Mouse (Mus musculus): ENCODE measurements around the gene Eif4e1b.

The Eif4e1b gene

DNA sequence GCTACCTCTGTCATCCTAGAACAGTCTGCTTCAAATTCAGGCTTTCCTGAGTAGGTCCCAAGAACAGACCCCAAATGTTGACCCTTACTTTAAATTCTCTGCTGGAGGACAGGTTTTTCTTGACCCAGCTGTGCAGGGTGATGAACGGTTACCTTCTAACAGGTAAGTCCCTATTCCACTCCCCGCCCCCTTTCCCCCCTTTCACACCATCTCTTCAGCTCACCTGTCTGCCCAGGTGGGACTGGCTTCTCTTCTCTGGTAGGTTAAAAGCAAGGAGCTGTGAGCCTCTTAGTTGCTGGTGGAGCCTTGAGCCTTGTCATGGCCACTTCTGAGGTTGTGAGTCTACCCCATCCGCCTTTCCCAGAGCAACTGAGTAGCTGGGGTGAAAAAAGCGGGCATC is at the start of gene Eif4e1b:
TSS of gene Eif4e1b (plus strand) at position 301 of the 400 bp plus-strand sequence.
- no peak for DNase-seq

DNA sequence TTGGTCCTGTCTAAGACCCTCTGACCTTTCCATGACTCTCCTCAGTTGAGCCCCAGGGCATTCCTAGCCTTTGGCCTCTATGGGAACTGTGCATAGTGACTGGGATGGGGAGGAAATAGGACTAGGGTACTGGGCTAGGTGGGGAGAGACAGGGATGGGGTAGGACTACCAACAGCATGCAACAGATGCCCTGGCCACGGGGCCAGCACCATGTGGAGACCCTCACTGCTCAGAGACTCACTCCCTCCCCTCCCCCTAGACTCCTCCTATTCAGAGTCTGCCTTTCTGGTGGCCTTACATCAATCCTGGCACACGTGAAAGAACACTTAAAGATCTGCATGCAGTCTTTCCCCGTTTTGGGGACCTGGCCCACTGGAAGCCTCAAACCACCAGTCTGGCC is 46.9 kb upstream of the Eif4e1b start:
- DNase-seq, result no peak

DNA sequence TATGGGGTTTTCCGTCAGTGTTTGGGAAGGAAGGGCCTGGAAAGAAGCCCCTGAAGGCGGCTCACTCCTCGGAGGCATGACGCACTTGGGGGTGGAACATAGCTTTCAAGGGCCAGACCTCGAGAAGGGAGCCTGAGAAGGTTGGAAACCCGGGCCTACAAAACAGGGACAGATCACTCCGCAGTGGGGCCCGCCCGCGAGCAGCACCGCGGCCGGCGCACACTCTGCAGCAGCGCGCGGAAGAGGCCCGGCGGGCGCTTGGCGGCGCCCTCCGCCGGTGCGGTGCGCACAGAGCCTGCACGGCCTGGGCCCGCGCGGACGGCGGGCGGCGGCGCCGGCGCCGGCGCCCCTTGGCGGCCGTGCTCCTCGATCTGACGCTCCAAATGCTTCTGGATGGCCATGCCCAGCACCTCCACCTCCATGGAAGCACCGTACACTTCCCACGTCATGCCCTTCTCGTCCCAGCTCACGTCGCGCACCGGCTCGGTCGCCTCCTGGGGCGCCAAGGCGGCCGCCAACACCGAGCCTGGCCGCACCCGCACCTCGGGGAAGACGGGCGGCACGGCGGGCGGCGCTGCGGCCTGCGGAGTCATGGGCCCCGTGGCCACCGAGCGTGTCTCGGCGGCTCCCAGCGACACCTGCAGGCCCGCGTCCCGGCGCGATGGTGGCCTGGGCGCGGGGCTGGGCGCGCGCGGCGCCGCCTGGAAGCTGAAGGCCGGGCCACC is 46.1 kb upstream of the Eif4e1b start:
- peak; percentile 62 for DNase-seq

DNA sequence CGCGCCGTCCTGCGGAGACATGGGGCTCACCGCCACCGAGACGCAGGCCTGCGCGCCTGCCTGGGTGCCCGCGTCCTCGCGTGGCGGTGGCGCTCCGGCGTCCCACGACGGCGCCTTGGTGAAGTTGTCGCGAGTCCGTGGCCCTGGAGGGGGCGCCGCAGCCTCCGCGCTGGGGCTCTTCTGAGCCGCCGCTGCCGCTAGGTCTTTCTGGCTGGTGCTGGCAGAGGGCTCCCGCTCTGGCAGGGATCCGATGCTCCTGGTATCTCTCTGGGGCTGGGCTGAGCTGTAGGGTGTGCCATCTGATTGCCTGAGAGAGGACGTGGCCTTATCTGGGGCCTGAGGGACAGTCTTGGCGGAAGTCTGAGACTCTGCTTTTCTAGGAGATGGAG is 45.6 kb upstream of the Eif4e1b start:
- DNase-seq, result no peak

DNA sequence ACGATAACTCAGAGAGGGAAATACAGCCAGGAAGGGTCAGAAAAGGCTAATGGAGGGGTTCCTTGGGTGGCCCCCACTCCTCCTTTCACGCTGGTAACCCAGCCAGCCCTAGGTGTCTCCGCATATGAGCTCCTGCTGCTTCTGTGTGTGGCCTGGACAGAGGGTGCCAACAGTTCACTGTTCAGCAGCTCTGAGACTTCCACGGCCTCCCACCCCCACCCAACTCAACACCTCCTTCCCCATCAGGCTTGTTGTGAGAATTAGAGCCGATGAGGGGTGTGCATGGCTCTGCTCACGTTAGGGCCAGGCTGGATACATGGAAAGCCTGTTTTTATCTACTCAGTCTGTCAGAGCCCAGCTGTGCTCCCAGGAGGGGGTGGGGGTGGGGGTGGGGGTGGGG is 37.7 kb upstream of the Eif4e1b start:
- no peak for DNase-seq

DNA sequence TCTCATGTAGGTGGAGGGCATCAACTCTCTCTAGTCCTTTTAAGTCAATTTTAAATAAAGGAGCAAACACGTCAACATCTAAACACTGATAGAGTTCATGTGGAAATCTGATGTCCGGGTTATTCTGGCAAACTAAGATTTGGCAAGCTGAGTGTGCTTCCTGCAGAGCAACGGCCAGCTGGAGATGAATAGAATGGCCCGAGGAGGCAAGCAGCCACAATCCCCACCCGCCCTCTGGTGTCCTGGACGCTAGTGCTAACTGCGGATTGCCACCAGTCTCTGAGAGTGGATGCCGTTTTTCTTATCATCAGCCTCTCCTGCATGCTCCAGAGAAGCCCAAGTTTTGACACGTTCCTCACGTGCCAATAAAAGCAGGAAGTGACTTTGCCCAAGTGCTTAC is 36.9 kb upstream of the Eif4e1b start:
- no peak for DNase-seq

DNA sequence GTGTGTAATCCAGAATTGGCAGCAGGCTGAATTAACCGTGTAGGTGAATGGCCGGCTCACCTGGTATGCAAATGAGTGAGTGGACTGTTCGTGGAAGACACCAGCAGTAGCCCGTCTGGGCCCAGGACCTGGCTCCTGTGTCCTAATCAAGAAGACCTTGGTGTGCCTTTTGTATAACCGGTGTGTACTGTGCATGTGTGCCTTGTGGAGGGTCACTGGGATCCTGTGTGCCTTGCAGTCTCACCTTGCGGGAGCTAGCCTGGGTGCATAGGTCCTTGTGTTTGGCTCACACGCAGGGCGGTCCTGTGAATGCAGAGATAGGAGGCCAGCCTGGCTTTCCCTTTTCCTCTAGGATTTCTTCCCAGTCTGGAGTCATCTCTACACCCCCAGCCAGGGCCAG is 35.6 kb upstream of the Eif4e1b start:
- no peak for DNase-seq

DNA sequence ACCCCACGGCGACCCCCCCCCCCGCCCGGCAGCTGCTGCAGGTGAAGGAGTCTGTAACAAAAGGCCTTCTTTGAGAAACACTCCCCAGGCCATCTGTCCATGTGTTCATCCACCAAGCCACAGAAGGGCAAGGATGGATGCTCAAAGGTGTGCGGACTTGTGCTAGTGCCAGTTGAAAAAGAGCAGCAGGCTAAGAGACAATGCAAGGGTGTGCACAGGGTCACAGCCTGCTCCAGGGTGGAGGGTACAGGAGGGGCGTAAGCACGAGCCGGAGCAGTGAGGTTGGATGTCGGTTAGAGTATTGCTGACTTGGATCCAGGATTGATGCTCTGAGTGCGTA is 35.1 kb upstream of the Eif4e1b start:
- no peak for DNase-seq

DNA sequence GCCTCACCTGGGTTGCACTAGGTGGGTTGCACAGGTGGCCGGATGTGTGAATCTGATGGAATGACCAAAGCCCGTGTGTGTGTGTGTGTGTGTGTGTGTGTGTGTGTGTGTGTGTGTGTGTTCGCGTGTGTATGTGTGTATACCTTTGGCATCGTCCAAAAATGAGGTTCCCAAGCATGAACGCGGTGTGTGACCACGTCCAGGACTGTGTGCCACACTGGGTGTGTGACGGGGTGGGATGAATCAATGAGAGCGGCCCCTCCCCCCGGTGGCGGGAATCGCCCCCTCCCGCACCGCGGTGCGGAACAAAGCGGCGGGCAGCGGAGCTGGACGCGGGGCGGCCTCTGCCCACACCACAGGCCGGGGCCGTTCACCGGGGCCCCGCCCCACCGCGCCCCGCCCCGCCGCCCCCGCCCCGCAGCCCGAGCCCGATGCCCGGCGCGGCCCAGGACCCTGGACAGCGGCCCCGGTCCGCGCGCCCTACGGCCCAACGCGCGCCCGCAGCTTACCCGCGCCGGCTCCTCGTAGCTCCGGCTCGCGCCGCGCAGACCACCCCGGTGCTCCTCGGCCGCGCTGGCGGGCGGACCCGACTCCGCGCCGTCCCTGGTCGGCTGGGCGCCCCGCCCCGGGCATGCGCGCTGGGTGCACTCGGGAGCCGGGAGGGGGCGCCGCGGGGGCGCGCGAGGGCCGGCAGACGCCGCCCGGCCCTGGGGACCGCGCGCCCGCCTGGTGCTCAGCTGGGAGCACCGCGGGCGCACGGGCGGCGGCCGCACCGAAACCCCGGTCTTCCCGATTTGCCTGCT is 34.5 kb upstream of the Eif4e1b start:
- peak; percentile 88 for DNase-seq

DNA sequence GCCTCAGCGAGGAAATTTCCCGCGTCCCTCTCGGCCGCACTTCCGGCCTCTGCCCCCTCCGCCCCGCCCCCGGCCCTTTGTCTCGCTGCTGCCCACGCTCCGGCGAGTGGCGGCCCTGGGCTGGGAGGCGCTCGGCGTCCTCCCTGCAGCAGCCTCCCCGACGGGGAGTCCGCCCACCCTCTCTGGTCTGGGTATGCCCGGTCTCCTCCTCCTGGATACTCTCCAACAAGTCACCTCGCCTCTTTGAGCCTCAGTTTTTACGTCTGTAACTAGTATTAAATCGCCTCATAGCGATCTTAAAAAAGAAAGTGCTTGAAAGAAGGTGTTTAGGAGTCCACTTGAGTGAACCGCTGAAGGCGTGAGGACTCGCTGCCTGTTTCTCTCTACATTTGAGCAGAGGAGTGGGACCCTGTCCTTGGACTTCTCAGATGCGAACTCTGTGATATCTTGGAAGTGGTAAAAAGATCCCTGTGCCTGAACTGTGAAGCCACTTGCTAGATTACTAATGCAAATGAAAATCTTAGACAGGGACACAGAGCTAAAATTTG is 33.9 kb upstream of the Eif4e1b start, which contains the start of gene Gprin1:
TSS of gene Gprin1 (minus strand) at position 11 of the 548 bp plus-strand sequence.
- DNase-seq, result no peak

DNA sequence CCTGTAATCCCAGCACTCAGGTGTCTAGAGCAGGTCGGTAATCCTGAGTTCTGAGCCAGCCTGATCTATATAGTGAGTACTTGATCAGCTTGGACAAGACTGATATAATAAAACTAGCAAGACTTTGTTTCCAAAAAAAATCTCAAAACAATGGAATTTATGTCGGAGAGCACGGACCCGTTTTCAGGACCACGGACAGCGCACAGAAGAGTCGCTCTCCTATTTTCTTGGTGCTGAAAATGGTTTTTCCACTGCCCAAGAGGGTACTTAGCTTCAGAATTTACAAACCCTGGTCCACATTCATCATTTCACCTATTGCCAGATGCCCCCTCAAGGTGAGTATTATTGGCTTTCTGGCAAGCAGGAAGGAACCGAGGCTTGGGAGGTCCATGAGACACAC is 33.1 kb upstream of the Eif4e1b start:
- peak; percentile 62 for DNase-seq

DNA sequence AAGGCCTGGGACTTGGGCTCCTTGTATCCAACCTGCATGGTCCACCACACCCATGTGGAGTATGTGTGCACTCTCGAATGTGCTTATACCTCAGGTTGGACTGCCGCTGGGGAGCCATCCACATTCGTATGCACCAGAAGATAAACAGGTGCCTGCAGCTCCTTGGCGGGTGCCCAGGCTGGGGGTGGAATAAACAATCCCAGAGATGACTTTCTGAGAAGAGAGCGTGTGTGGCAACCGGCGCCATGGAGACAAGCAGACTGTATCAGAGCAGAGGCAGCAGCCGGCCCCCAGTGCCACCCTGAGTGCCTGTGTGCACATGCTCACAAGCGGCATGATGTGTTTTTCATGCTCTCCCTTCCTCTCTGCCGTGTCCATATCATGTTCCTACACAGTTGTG is 31.1 kb upstream of the Eif4e1b start:
- DNase-seq, result no peak

DNA sequence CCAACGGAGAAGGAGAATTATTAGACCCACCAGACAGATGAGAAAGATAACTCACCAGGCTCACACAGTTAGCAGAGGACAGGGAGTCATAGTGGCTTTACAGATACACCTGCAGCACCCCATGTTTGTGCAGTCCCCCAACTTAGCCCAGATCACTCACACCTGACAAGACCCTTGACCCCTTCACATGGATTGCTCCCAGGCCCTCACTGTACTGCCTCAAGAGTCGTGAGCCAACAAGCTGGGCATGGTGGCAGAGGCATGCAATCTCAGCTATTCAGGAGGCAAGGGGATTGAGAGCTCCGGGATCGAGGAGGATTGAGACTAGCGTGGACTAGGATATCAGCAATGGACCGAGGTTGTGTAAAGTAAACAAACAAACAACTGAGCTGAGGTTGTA is 30.1 kb upstream of the Eif4e1b start:
- no peak for DNase-seq

DNA sequence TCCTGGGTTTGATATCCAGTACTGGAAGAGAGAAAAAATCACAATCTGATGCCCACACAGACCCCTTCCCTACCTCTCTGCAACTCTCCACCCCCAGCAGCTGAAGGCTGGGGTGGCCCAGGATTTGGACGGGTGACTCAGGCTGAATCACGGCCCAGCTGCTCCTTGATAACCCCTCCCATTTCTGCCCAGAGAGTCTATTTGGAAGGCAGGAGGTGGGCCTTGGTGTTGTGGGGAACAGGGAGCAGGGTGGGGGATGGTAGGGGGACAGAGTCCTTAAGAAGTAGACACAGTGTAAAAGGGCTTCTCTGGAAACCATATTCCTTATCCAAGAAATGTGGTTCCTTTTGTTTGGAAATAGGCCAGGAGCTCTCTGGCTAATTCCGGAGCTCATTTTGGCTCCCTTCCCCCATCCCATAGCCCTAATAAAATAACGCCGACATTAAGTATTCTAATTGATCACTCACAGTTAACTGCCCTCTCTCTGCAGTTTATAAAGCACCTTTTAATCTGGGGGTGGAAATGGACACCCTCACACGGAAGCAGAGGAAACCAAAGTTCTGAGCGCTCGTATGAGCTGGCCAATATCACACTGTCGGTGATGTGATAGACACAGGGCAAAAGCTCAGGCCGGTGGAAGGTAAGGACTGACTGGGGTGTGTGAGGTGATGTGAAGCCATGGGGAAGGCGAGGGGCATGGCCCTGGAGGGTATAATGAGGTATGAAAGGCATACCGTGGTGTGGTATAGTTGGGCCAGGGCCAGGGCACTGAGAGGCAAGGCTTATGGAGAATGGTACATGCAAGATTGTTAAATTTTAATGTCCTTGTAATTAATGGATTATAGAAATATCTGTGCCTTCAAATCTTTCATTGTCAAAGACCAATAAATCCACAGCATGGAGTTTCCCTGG is 29.4 kb upstream of the Eif4e1b start:
- DNase-seq, result peak; percentile 36

DNA sequence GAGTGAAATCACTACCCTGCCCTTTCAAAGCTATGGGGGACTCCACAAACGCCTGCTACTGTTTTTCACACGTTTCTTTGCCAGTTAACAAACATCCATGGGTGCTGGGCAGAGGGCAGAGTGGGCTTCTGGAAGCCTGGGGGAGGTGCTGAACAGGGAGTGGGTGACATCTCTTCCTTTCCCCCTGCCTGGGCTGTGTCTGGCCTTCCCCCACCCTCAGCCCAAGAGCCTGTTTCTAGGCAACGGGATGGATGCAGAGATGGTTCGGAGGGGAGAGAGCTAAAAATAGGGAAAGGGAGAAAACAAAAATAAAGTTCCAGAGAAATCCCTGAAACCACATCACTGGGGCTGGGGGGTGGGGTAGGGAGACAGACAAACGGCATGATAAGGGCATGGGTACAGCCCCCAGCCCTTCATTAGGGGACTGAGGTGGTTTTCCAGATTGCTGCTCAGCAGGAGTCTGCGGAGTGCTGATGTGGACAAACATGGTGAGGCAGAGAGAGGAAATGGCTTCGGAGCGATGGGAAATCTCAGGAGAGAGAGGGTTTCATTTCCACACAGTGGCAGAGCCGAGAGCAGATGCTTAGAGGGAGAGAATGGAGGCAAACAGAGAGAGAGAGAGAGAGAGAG is 28.5 kb upstream of the Eif4e1b start:
- DNase-seq, result peak; percentile 30

DNA sequence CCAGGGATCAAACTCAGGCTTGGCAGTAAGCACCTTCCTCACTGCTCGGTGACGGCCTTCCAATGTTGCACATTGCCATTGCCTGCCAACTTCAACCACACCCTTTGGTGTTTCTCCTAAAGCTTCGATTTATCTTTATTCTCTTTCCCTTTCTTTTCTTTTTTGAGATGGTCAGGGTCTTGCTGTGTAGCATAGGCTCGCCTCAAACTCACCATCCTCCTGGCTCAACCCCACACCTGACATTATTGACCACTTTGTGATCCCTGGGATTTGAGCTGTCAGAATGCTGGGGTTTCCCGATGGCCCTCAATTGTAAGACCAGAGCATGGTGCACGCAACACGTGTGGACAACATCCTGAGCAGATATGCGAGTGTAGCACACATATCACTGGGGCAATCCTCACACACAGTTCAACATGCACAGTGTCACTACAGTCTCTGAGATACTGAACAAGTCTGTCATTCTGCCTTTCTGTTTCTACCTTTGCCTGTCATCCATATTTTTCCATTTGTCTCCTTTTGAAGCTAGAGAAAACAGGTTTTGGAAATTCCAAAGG is 27.6 kb upstream of the Eif4e1b start:
- DNase-seq, result no peak

DNA sequence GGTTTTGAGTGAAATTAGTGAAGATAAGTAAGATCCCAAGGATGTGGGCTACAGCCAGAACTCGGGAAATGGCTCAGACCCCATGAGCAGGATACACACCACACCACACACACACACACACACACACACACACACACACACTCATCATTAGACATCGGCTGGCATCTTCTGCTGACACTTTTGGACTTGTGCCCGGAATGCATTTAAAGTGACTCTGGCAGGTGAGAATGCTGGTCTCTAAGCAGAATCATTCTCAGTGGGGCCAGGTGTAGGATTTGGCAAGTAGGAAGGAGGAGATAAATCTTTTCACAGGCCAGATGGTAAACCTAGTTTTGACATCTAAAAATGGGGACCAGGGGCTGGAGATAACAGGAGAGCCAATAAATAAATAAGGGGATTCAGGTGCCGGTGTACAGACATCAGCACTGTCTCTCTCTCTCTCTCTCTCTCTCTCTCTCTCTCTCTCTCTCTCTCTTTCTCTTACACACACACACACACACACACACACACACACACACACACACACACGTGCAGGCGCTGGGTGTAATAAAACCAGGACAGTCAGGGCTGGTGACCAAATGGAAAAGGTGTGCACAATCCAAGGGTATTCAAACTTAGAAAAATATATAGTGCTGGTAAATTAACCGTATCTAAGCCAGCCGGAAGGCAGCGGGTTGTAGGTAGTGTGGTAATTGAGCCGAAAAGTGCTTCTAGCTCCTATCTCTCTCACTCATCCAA is 26.5 kb upstream of the Eif4e1b start:
- no peak for DNase-seq

DNA sequence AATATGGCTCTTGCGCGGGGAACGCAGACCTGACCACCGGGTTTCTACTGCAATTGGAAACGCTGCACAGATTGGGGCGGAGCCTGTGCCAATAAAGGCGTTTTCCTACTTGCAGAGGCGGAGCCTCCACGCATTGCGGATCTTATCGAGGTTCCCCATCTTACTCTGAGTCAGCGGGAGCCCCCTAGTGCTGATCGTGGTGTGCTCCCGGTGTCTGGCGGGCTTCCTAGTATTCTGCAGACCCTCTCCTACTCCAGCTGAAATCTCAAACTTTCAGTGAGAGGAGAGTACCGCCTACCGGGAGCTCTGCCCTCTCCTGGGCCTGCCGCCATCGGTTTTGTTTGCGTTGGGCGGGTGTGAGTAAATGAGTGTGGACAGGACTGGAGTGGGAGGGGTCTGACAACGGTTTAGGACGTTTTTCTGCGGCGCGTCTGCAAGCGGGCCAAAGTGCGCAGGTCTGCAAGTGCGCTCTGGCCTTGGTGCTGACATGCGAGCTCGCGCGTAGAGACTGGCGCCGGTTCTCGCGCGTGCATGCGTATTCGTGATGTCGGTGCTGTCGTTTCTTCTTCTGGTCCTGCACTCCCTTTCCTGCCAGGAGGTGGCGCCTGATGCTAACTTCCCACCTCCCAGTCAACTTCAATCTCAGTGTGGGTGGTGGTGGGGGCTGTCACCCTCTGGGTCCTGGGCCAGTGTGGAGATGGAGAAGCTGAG is 25.6 kb upstream of the Eif4e1b start:
- peak; percentile 96 for DNase-seq

DNA sequence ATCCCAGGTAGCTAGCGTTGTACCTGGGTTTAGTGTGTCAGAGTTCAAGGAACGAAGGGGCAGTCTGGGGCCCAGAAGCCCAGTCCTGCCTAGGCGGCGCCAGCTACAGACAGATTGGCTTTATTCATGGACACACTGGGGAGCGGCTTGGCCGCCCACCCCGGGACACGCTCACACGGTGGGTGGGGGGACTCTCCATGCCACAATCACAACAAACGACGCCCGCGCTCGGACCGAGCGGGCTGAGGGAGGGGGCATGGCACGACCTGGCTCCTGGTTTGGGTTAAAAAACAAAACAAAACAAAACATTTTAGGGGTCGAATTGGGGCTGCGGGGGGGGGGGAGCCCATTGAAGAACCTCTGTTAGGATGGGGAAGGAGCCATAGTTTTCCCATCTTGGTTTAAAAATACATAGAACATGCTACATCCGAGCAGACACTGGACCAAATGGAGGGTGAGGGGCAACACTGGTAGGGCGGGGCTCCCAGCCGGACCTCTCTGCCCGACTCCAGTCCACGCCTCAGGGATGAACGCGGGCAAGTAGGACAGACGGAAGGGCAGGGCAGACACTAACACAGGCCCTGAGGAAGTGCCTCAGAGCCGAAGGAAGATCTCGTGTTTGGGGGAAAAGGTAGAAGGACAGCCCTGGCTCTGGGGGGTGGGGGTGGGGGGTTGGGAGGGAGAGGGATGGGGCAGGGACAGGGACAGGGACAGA is 24.9 kb upstream of the Eif4e1b start:
- peak; percentile 45 for DNase-seq

DNA sequence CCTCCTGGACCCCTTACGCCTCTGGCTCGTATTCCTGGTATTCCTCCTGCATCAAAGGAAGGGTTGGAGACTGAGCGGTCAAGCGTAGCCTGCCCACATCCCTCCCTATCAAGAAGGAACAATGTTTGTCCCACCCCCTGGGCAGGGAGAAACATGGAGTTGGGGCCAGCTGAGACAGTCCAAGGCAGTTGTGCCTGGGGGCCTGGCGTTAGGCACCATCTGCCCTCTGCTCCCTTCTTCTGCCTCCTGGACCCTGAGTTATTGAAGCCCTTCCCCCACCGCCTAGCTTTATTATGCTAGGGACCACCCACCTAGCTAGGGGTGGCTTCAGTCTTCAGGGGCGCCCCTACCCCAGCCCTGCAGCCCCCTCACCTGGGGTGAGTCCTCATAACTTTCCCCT is 24.3 kb upstream of the Eif4e1b start:
- peak; percentile 62 for DNase-seq
